Mouse (Mus musculus) heart, embryonic 12.5 days (tissue): ENCODE results near the gene Kcna2. TPM values are rescaled to one million over a fixed set of nuclear protein-coding genes. Genes with fewer than 3 reads are reported as not detected.

Experiments
- ATAC-seq: fragments of 200-750 bp; cut with Nextera tagmentation; 2 replicates; pipeline ENCODE4 v1.8.0; 2017; ENCODE audit warnings: moderate TSS enrichment, moderate library complexity; ENCODE audit not compliant: insufficient number of reproducible peaks, low FRiP score
- H3K27ac ChIP-seq: fragments of 300-500 bp; sonication (generic); 2 replicates; pipeline ENCODE4 v1.5.1; 2016; ENCODE audit warnings: mild to moderate bottlenecking, moderate library complexity; ENCODE audit not compliant: poor library complexity, severe bottlenecking
- H3K27me3 ChIP-seq: fragments of 300-500 bp; sonication (generic); replicated peaks from 2 replicates; pipeline ENCODE4 v1.6.1; 2016; ENCODE audit warnings: mild to moderate bottlenecking, moderate library complexity
- H3K36me3 ChIP-seq: fragments of 300-500 bp; sonication (generic); 2 replicates; pipeline ENCODE4 v1.6.1; 2016; ENCODE audit warnings: mild to moderate bottlenecking, moderate library complexity
- H3K4me1 ChIP-seq: fragments of 300-500 bp; sonication (generic); replicated peaks from 2 replicates; pipeline ENCODE4 v1.6.1; 2016; ENCODE audit warnings: mild to moderate bottlenecking
- H3K4me2 ChIP-seq: fragments of 300-500 bp; sonication (generic); 2 replicates; pipeline ENCODE4 v1.6.1; 2016; ENCODE audit warnings: mild to moderate bottlenecking, moderate library complexity
- H3K4me3 ChIP-seq: fragments of 300-500 bp; sonication (generic); 2 replicates; pipeline ENCODE4 v1.5.1; 2016; ENCODE audit warnings: mild to moderate bottlenecking
- H3K9ac ChIP-seq: fragments of 300-500 bp; sonication (generic); 2 replicates; pipeline ENCODE4 v1.6.1; 2016; ENCODE audit warnings: mild to moderate bottlenecking, moderate library complexity
- H3K9me3 ChIP-seq: fragments of 300-500 bp; sonication (generic); replicated peaks from 2 replicates; pipeline ENCODE4 v1.6.1; 2016; ENCODE audit warnings: mild to moderate bottlenecking, moderate library complexity
- WGBS: fragments of 180-500 bp; shearing (Covaris S2); methylation state at CpG from one replicate; pipeline ENCODE4 v1.1.7; 2016; 5-methylcytosine and 5-hydroxymethylcytosine counted together
- polyA plus RNA-seq: library from polyadenylated mRNA; unstranded; fragments of >200 nt; fragmentation: Nextera tagmentation; extraction: Ambion mirVana; gene quantifications from 2 replicates; pipeline ENCODE4 v1.2.1, GENCODE M21; 2016

Kcna2 gene
- polyA plus RNA-seq, 1 experiment from 2014 or later: 0.03 TPM

GRCm38 (mm10) chr3:107081227-107081626, 19.7 kb upstream of the Kcna2 start:
- H3K9ac ChIP-seq: no peak overlapping the region
- H3K27ac ChIP-seq: no peak overlapping the region
- ATAC-seq: no peak
- no peaks in the 10 kb centered on the region for H3K27me3 ChIP-seq
- no peak overlapping the region for H3K4me2 ChIP-seq
- no peaks in the 10 kb centered on the region for H3K4me1 ChIP-seq
- WGBS: 22% methylated on average over 3 of the region's 3 CpGs
- no peak overlapping the region for H3K4me3 ChIP-seq
- H3K9me3 ChIP-seq: no peaks in the 10 kb centered on the region
- H3K36me3 ChIP-seq: no peaks in the 10 kb centered on the region

DNA sequence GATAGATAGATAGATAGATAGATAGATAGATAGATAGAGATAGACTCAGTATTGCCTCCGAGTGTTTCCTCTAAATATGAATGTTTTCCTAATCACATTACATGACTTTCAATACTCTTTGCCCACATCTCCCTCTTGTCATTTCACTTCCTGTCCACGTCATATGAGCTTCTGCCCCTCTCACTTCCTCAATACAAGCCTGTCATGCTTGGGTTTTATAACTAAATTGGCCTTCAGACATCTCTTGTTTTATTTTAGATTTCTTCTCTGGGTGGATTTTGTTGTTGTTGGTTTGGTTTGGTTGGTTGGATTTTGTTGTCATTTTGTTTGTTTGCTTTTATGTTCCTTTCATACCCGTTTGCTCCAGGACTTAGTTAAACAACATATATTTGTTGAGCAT, 16.4 kb upstream of the Kcna2 start:
- ATAC-seq: no peak
- WGBS: 74% methylated on average over 3 of the region's 3 CpGs
- no peak overlapping the region for H3K9ac ChIP-seq
- H3K4me1 ChIP-seq: no peaks in the 10 kb centered on the region
- no peaks in the 10 kb centered on the region for H3K36me3 ChIP-seq
- H3K27ac ChIP-seq: no peak overlapping the region
- H3K4me3 ChIP-seq: no peak overlapping the region
- H3K9me3 ChIP-seq: no peaks in the 10 kb centered on the region
- H3K27me3 ChIP-seq: no peaks in the 10 kb centered on the region
- H3K4me2 ChIP-seq: no peak overlapping the region

- no peaks in the 10 kb centered on the region for H3K9me3 ChIP-seq
- no peaks in the 10 kb centered on the region for H3K4me1 ChIP-seq
- no peak overlapping the region for H3K4me2 ChIP-seq
- WGBS: 86% methylated on average over 4 of the region's 4 CpGs
- no peak for ATAC-seq
- H3K9ac ChIP-seq: no peak overlapping the region
- H3K27me3 ChIP-seq: 0 out of 2 replicates have a peak, but pooled peaks cover 3% of the 10 kb centered on the region
- no peaks in the 10 kb centered on the region for H3K36me3 ChIP-seq
- H3K4me3 ChIP-seq: no peak overlapping the region
- no peak overlapping the region for H3K27ac ChIP-seq
Measured at GRCm38 (mm10) chr3:107087410-107087809, 13.5 kb upstream of the Kcna2 start.

GRCm38 (mm10) chr3:107088820-107089219, 12.1 kb upstream of the Kcna2 start:
- no peaks in the 10 kb centered on the region for H3K9me3 ChIP-seq
- H3K27me3 ChIP-seq: peaks cover 7% of the 10 kb centered on the region; the same call in 1 of the 2 replicates
- no peak overlapping the region for H3K27ac ChIP-seq
- H3K9ac ChIP-seq: no peak overlapping the region
- no peak overlapping the region for H3K4me2 ChIP-seq
- H3K4me1 ChIP-seq: no peaks in the 10 kb centered on the region
- no peaks in the 10 kb centered on the region for H3K36me3 ChIP-seq
- H3K4me3 ChIP-seq: no peak overlapping the region
- 71% methylated on average over 3 of the region's 3 CpGs for WGBS
- no peak for ATAC-seq

DNA sequence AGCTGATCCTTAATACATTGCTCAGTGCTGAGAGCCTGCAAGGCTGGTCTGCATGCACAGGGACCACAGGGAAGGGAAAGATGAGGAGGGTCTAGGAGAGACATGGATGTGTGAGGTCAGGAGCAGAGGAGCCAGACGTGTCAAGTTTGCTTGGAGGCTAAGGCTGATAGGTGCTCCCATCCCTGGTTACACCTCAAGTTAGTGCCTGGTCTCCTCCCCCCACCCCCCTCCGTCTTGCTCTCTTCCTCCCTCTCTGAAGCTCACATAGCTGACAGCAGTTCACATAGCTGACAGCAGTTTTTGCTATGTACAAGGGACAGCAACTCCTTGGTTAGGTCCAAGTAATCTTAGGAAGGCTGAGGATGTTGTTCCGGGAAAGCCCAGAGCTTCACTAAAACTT, 11.5 kb upstream of the Kcna2 start:
- Histone ChIP-seq H3K4me2 (no peak overlapping the region), H3K9me3 (no peaks in the 10 kb centered on the region), H3K27ac (no peak overlapping the region), H3K9ac (no peak overlapping the region), H3K4me1 (no peaks in the 10 kb centered on the region), H3K36me3 (no peaks in the 10 kb centered on the region), H3K27me3 (peaks cover 10% of the 10 kb centered on the region; the same call in 1 of the 2 replicates), H3K4me3 (no peak overlapping the region)
- ATAC-seq: no peak
- 43% methylated on average over 3 of the region's 3 CpGs for WGBS

DNA sequence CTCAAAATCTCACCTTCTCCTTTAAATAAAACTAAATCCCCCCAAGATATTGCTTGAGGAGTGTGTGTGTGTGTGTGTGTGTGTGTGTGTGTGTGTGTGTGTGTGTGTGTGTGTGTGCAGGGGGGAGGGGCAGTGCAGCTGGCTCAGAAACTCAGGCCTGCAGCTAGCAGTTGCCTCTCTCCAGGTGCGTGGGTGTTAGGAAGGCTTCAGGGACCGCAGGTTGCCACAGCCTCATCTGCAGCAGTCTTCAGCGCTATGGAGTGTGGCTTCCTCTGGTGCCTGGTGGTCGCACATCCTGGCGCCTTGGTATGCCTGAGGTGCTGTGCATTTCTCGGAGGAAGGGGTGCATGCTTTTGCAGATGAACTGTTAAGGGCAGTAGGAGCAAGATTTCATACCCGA, 10.9 kb upstream of the Kcna2 start:
- no peak for ATAC-seq
- Histone ChIP-seq H3K4me2 (no peak overlapping the region), H3K9ac (no peak overlapping the region), H3K4me3 (no peak overlapping the region), H3K27ac (no peak overlapping the region), H3K4me1 (no peaks in the 10 kb centered on the region), H3K9me3 (no peaks in the 10 kb centered on the region), H3K27me3 (peaks cover 15% of the 10 kb centered on the region; the same call in 1 of the 2 replicates), H3K36me3 (no peaks in the 10 kb centered on the region)
- WGBS: 65% methylated on average over 7 of the region's 7 CpGs

GRCm38 (mm10) chr3:107090403-107091150, 10.4 kb upstream of the Kcna2 start:
- Histone ChIP-seq H3K4me2 (no peak overlapping the region), H3K4me1 (no peaks in the 10 kb centered on the region), H3K4me3 (no peak overlapping the region), H3K27ac (no peak overlapping the region), H3K36me3 (no peaks in the 10 kb centered on the region), H3K9me3 (no peaks in the 10 kb centered on the region), H3K9ac (no peak overlapping the region), H3K27me3 (peaks cover 17% of the 10 kb centered on the region; the same call in 1 of the 2 replicates)
- ATAC-seq: no peak
- 63% methylated on average over 11 of the region's 11 CpGs for WGBS

GRCm38 (mm10) chr3:107094028-107094427, 6.9 kb upstream of the Kcna2 start:
- Histone ChIP-seq H3K9me3 (no peaks in the 10 kb centered on the region), H3K27me3 (peaks cover 43% of the 10 kb centered on the region), H3K4me1 (no peaks in the 10 kb centered on the region), H3K36me3 (no peaks in the 10 kb centered on the region), H3K27ac (no peak overlapping the region), H3K4me2 (no peak overlapping the region), H3K9ac (no peak overlapping the region), H3K4me3 (no peak overlapping the region)
- no peak for ATAC-seq
- 3% methylated on average over 4 of the region's 4 CpGs for WGBS

DNA sequence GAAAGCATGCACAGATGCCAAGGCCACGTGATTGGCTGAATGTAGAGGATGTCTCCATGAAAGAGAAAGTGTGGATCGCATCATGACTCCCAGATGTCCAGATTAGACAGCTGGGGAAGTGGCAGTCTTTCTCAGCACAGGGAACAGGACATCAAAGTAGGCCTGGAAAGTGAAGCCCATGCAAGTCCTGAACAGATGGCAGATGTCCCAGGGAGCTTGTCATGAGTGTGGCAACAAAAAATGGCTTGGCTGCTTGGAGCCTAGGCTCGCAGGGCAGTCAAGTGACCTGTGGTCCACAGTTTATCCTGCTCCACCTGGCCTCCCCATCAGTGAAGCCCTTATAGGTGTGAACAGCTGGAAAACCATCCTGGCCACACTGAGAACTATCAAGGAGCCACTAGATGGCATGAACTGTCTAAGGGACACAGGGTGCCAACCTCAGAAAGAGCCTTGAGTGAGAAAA, 4.6 kb upstream of the Kcna2 start:
- ATAC-seq: no peak
- peaks cover 6% of the 10 kb centered on the region for H3K4me1 ChIP-seq
- no peak overlapping the region for H3K9ac ChIP-seq
- H3K4me3 ChIP-seq: no peak overlapping the region
- H3K27ac ChIP-seq: no peak overlapping the region
- WGBS: 65% methylated on average over 3 of the region's 3 CpGs
- no peak overlapping the region for H3K4me2 ChIP-seq
- H3K27me3 ChIP-seq: peaks cover 65% of the 10 kb centered on the region
- H3K36me3 ChIP-seq: no peaks in the 10 kb centered on the region
- no peaks in the 10 kb centered on the region for H3K9me3 ChIP-seq

DNA sequence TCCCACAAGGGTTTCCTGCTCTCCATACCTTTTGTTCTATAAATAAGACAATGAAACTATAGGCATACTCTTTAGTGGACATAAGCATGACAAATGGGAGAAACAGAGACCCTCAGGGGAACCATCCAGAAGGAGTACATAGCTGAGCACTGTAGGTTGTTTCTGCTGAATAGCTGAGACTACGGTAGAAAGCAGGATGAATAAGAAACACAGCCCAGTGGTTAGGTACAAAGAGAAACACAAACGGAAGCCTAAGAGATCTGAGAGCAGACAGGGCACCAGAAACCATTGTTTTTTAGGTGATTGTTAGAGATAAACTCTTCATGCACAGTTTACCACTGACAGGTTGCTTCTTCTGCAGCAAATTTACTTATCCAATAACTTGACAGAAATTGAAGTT, 1.1 kb upstream of the Kcna2 start:
- Histone ChIP-seq H3K36me3 (no peaks in the 10 kb centered on the region), H3K4me3 (no peak overlapping the region), H3K4me1 (peaks cover 17% of the 10 kb centered on the region), H3K9ac (no peak overlapping the region), H3K27ac (no peak overlapping the region), H3K27me3 (peaks cover 87% of the 10 kb centered on the region), H3K9me3 (no peaks in the 10 kb centered on the region), H3K4me2 (no peak overlapping the region)
- 57% methylated on average over 2 of the region's 2 CpGs for WGBS
- ATAC-seq: no peak

DNA sequence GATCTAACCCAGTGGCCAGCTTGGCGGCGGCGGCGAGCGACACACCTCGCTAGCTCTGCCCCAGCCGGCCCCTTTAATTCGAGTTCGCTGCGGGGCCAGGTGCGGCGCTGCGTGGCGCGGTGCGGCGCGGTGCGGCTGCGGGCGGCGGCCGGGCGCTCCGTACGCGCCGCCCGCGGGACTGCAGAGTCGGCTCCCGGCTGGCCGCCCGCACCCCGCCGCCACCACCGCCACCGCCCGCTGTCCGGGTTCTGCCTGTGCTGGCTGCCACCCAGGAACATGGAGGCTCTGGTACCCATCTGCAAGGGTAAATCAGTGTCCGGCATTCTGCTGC, 475 bp downstream of the Kcna2 start:
- peak overlapping the region; percentile 63 for H3K4me3 ChIP-seq
- H3K27ac ChIP-seq: no peak overlapping the region
- H3K36me3 ChIP-seq: no peaks in the 10 kb centered on the region
- H3K4me1 ChIP-seq: peaks cover 17% of the 10 kb centered on the region
- ATAC-seq: peak; percentile 26; the same call in 1 of the 2 replicates
- peaks cover 91% of the 10 kb centered on the region for H3K27me3 ChIP-seq
- peak overlapping the region; percentile 99 for H3K4me2 ChIP-seq
- H3K9ac ChIP-seq: peak overlapping the region; percentile 62
- no peaks in the 10 kb centered on the region for H3K9me3 ChIP-seq
- 1% methylated on average over 24 of the region's 41 CpGs for WGBS
